Mouse (Mus musculus): Measurements from ENCODE around the gene Raet1e. TPM values are rescaled to one million over a fixed set of nuclear protein-coding genes. Genes with fewer than 3 reads are reported as not detected.
"Not testable (repeated sequence)": the region's sequence is repeated elsewhere in the genome, so short reads cannot be mapped to it uniquely, and the experiment has no call there.

The Raet1e gene
- total RNA-seq, 4 experiments from 2014 or later = 0.19 TPM; not detected in 3

GRCm38 (mm10) chr10:22273684-22274305 lies 115.4 kb downstream of the Raet1e start:
- DNase-seq (ENCODE audit: low spot score in 2 of 2) = no peak

- no peak for DNase-seq (ENCODE audit: low spot score in 2 of 2)
Measured at GRCm38 (mm10) chr10:22274445-22275057, 116.2 kb downstream of the Raet1e start.

DNA sequence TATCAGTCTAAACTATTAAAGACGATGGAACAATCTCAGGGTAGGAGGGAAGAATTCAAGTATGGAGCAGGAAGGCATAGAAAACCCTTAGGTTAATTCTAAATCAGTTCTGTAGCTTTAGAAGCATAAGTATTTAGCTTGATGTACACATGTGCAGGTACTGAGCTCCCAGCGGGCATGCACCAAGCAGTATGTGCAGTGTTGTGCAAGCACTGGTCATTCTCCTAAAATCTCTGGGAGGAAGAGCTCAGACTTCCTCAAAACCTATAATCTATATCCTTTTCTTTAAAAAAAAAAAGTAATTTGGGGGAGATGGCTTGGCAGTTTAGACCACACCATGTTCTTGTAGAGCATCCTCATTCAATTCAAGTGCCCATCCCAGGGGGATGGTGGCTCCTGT lies 120.1 kb downstream of the Raet1e start:
- DNase-seq (ENCODE audit: low spot score in 2 of 2) = not testable (repeated sequence)

DNA sequence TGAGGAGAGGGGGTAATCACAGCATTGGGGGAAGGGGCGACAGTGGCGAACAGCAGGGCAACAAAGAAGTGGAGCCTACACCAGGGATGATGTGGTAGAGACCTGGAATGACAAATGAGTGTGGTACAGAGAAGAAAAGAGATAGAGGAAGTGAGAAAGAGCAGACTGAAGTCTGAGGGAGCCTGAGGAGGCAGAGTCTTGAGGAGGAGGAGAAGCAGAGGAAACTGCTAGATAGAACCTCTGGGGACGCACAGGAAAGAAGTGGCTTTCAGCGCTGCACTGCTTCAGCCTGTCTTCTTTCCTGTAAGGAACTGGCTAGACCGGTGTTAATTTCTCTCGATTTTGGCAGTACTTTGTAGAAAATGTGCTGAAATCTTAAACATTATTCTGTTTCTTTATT lies 124.4 kb downstream of the Raet1e start:
- DNase-seq (ENCODE audit: low spot score in 2 of 2) = no peak

GRCm38 (mm10) chr10:22295676-22296075 lies 137.3 kb downstream of the Raet1e start:
- no peak for DNase-seq (ENCODE audit: low spot score in 2 of 2)

DNA sequence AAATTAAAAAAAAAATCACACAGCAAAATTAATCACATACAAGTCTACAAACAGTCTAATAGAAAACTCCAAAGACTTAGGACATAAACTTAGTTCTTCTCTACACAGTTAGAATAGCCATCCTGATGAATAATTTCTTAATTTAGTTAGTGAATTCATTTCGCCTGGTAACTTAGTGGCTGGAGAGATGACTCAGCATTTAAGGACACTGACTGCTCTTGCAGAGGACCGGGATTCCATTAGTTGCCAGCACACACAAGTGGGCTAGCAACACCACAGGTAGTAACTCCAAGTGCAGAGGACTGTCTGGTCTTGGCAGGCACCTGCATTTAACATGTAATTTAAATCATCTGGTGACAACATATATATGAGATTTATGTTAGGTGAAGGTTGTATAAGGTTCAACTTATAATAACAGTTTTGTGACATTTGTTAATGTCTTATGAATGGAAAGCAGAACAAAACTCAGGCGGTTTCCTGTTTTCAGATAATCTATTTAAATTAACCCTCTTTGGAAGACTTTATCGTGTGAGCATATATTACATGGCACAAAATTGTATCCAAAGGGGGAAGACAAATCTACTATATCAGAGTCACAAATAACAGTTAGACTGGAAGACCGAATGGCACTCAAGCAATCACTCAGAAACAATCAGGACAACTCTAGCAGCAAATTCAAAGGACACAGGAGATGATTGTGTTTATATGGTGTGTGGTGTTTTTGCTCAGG lies 138.8 kb downstream of the Raet1e start:
- no peak for DNase-seq (ENCODE audit: low spot score in 2 of 2)

- peak in 1 of 2 experiments; percentile 31 for DNase-seq (ENCODE audit: low spot score in 2 of 2)
Measured at GRCm38 (mm10) chr10:22297766-22298461, 139.5 kb downstream of the Raet1e start.

GRCm38 (mm10) chr10:22299324-22299723 lies 141.0 kb downstream of the Raet1e start:
- DNase-seq (ENCODE audit: low spot score in 2 of 2) = no peak

GRCm38 (mm10) chr10:22301641-22302040 lies 143.3 kb downstream of the Raet1e start:
- DNase-seq (ENCODE audit: low spot score in 2 of 2) = no peak

DNA sequence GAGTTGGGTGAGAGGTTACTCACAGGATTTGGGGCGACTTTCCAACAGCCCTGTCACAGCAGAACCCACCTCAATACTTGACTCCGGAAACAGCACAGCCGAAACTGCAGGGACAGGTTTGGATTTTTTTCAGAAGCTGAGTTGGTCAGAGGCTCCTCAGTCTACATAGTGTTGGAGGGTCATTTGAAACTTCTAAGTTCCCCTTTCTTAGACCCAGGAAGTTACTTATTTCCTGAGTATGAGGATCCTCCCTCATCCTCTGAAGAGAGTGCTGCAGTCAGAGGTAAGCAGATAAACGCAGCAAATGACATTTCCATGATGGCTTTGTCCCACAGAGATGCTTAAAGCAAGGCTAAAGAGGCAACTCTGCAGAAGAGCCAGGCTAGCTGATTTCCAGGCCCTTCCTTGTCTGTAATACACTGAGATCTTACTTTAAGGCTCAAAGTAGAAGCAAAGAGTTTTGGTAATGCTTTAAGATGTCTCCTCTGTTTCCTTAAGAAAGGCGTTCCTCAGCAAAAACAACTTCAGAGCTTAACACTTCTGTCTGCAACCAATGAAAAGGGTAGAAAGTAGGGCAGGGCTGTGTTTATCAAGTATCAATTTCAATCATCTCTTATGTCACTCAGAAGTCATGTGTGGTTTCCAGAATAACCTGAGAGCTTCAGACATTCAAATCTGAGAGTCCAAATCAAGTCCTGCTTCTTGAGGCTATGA lies 144.1 kb downstream of the Raet1e start:
- no peak for DNase-seq (ENCODE audit: low spot score in 2 of 2)

- DNase-seq (ENCODE audit: low spot score in 2 of 2) = no peak
Measured at GRCm38 (mm10) chr10:22303736-22304135, 145.4 kb downstream of the Raet1e start.

DNA sequence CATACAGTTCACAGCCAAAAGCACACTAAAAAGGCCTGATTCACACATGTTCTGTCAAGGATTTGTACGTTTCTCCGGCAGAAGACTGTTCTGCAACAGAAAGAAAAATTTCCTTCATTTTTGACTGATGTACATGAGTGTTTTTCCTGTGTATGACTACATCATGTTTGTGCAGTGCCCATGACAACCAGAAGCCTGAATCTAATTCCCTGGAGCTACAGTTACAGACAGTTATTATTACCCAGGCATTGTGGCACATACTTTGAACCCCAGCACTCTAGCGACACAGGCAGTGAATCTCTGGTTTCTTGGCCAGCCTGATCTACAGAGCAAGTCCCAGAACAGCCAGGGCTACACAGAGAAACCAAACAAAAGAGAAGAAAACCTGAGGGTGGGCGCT lies 147.4 kb downstream of the Raet1e start:
- no peak for DNase-seq (ENCODE audit: low spot score in 2 of 2)

DNA sequence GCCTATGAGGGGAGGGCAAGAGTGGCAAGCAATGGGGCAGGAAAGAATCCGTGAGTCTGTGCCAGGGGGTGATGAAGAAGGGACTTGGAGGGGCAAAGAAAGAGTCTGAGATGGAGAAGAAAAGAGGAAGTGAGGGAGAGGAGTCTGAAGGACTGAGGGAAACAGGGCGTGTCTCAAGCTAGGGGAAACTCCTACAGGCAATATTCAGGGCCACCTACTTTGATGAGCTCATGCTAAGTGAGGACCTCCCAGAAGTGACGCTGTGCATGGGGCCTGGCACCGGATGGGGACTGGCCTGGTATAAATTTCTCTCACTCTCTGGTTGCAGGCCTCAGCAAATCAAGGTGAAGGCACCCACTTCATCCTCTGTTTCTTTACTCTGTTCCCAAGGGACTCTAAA lies 148.1 kb downstream of the Raet1e start:
- DNase-seq (ENCODE audit: low spot score in 2 of 2) = no peak

- DNase-seq (ENCODE audit: low spot score in 2 of 2) = no peak
Measured at GRCm38 (mm10) chr10:22308221-22308620, 149.9 kb downstream of the Raet1e start.

GRCm38 (mm10) chr10:22322858-22323257 lies 164.5 kb downstream of the Raet1e start:
- no peak for DNase-seq (ENCODE audit: low spot score in 2 of 2)

GRCm38 (mm10) chr10:22345721-22346120 lies 187.4 kb downstream of the Raet1e start:
- peak; percentile 21 to 38 for DNase-seq (ENCODE audit: low spot score in 2 of 2)

DNA sequence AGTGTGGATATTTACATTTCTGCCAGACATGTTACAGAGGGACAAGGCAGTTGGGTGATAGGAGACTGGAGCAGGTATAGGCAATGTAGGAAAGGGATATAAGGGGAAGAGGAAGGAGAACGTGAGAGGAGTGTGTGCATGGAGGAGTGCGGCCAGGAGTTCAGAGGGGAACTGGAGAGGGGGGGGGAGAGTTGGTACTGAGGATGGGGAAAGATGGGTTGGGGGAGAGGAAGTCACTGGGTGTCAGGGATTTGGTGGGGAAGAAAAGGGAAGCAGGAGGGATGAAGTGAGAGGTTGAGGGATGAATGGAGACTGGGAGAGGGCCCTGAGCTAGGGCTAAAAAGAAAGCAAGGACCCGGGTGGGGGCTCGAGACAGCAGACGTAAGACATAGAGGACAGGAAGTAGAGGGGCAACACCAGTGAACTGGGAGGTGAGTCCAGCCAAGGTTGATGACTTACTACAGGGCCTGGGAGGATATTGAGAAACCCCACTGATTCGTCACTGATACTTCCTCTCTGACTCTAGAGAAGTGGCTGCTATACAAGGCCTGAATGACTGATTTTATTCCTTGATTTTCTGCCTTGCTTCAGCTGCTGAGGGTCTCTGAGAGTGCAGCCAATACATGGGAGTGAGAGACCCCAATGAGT lies 195.3 kb downstream of the Raet1e start:
- not testable (repeated sequence) for DNase-seq (ENCODE audit: low spot score in 2 of 2)

DNA sequence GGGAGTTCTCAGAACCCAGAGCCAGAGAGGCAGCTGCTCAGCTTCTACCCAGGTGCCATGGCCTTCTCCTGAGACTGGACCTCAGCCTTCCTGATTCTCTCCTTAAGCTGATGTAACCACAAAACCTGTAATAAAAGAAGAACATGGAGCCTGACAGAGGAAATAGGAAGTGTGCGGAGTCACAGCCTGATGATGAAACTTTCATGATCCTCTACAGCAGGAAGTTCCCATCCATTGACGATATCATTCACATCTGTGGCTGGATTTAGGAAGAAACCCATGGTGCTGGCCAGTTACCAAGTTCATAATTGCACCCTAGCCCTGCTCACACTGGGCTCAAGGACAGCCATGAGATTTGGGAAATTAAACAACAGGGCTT lies 195.8 kb downstream of the Raet1e start:
- DNase-seq (ENCODE audit: low spot score in 2 of 2) = not testable (repeated sequence)

DNA sequence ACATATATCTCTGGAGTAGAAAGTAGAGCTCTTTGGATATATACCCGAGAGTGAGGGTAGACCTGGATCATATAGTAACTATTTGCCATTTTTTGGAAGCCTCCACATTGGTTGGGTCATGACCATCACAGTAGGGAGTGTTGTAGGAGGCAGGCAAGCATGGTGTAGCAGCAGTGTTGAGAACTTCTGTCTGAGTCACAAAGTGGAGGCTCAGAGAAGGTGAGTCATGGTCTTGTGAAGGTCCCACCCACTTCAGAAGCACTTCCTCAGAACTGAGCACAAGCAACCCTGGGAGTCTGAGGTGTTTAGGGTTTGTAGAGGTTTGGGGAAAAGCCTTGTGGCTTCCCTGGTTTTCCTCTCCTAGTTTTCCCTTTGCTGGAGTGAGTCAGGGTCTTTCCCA lies 199.0 kb downstream of the Raet1e start:
- not testable (repeated sequence) for DNase-seq (ENCODE audit: low spot score in 2 of 2)

GRCm38 (mm10) chr10:22360252-22360651 lies 201.9 kb downstream of the Raet1e start, which contains the start of gene Raet1d:
TSS of gene Raet1d (plus strand) at chr10:22360552.
- DNase-seq (ENCODE audit: low spot score in 2 of 2) = not testable (repeated sequence)

DNA sequence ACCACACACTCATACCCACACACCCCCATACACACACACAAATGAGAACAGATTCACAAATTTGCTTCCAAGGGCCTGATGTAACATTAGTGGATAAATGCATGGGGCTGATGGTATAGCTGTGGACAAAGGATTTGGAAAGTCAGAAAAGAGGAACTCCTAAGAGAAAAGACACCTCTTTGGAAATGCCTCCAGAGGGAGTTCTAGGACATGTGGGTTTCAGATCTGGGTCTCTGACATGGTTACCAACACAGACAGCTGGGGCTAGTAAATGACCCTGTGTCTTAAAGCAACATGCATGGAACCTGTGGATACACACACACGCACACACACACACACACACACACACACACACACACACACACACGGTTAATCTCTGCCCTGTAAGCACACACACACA lies 202.6 kb downstream of the Raet1e start:
- DNase-seq (ENCODE audit: low spot score in 2 of 2) = not testable (repeated sequence)

Data from gastrocnemius, adult 8-10 months (tissue).